Mouse (Mus musculus): ENCODE results near the gene Brpf3.

GRCm38 (mm10) chr17:28756447-28756846, 44.4 kb upstream of the Brpf3 start:
- no peak for TF ChIP-seq CTCF (IDR thresholded peaks at IDR 0.05; ENCODE audit: low read depth)
- no peak for TF ChIP-seq EP300 (IDR thresholded peaks at IDR 0.05; ENCODE audit: low read depth)

All from heart, postnatal 0 days (tissue).